Mouse (Mus musculus) kidney, embryonic 14.5 days (tissue): ENCODE measurements around the gene Snx32. TPM values are rescaled to one million over a fixed set of nuclear protein-coding genes. Genes with fewer than 3 reads are reported as not detected.

Source experiments
- ATAC-seq: fragments of 200-750 bp; cut with Nextera tagmentation; 2 replicates; pipeline ENCODE4 v1.8.0; 2017; ENCODE audit warnings: moderate number of reproducible peaks, mild to moderate bottlenecking, moderate TSS enrichment, moderate library complexity; ENCODE audit not compliant: low FRiP score, low TSS enrichment
- H3K27ac ChIP-seq: fragments of 300-500 bp; sonication (generic); 2 replicates; pipeline ENCODE4 v1.5.1; 2014; ENCODE audit warnings: low read depth, mild to moderate bottlenecking, low read length, moderate library complexity, mixed read lengths
- H3K27me3 ChIP-seq: fragments of 300-500 bp; sonication (generic); 2 replicates; pipeline ENCODE4 v1.6.1; 2014; ENCODE audit warnings: mild to moderate bottlenecking, low read length; ENCODE audit not compliant: control insufficient read depth, insufficient read depth
- H3K36me3 ChIP-seq: fragments of 300-500 bp; sonication (generic); 2 replicates; pipeline ENCODE4 v1.6.1; 2014; ENCODE audit warnings: low read length, mixed read lengths; ENCODE audit not compliant: control insufficient read depth, insufficient read depth
- H3K4me1 ChIP-seq: fragments of 300-500 bp; sonication (generic); 2 replicates; pipeline ENCODE4 v1.6.1; 2014; ENCODE audit warnings: low read length, mixed read lengths; ENCODE audit not compliant: control insufficient read depth, insufficient read depth
- H3K4me2 ChIP-seq: fragments of 300-500 bp; sonication (generic); replicated peaks from 2 replicates; pipeline ENCODE4 v1.6.1; 2014; ENCODE audit warnings: low read depth, mild to moderate bottlenecking, low read length
- H3K4me3 ChIP-seq: fragments of 300-500 bp; sonication (generic); 2 replicates; pipeline ENCODE4 v1.5.1; 2014; ENCODE audit warnings: mild to moderate bottlenecking, low read length
- H3K9ac ChIP-seq: fragments of 300-500 bp; sonication (generic); 2 replicates; pipeline ENCODE4 v1.6.1; 2014; ENCODE audit warnings: low read depth, mild to moderate bottlenecking, low read length, moderate library complexity
- H3K9me3 ChIP-seq: fragments of 300-500 bp; sonication (generic); 2 replicates; pipeline ENCODE4 v1.6.1; 2016; ENCODE audit warnings: low read length; ENCODE audit not compliant: control insufficient read depth
- WGBS: fragments of 180-500 bp; shearing (Covaris S2); extraction: QIAGEN DNeasy Blood & Tissue Kit; methylation state at CpG from one replicate; pipeline ENCODE4 v1.1.7; 2014; 5-methylcytosine and 5-hydroxymethylcytosine counted together
- polyA plus RNA-seq: library from polyadenylated mRNA; unstranded; fragments of >200 nt; fragmentation: Nextera tagmentation; extraction: Ambion mirVana; gene quantifications from 2 replicates; pipeline ENCODE4 v1.2.1, GENCODE M21; 2014

Gene Snx32
- polyA plus RNA-seq, 1 experiment from 2014 or later, result 6.5 TPM

GRCm38 (mm10) chr19:5486771-5487170 lies 23.6 kb downstream of the Snx32 start:
- Histone ChIP-seq H3K27me3 (no peaks in the 10 kb centered on the region), H3K27ac (no peak overlapping the region), H3K9ac (no peak overlapping the region), H3K4me2 (no peak overlapping the region), H3K9me3 (no peaks in the 10 kb centered on the region), H3K4me3 (no peak overlapping the region), H3K36me3 (peaks cover 44% of the 10 kb centered on the region), H3K4me1 (peaks cover 10% of the 10 kb centered on the region; the same call in 1 of the 2 replicates)
- 85% methylated on average over 4 of the region's 4 CpGs for WGBS
- ATAC-seq, result no peak

GRCm38 (mm10) chr19:5486286-5486685 lies 24.1 kb downstream of the Snx32 start:
- no peak for ATAC-seq
- Histone ChIP-seq H3K4me1 (peaks cover 9% of the 10 kb centered on the region; the same call in 1 of the 2 replicates), H3K4me2 (no peak overlapping the region), H3K27me3 (no peaks in the 10 kb centered on the region), H3K9me3 (no peaks in the 10 kb centered on the region), H3K27ac (no peak overlapping the region), H3K36me3 (peaks cover 48% of the 10 kb centered on the region), H3K9ac (no peak overlapping the region), H3K4me3 (no peak overlapping the region)
- 78% methylated on average over 8 of the region's 8 CpGs for WGBS

GRCm38 (mm10) chr19:5485821-5486220 lies 24.5 kb downstream of the Snx32 start:
- no peaks in the 10 kb centered on the region for H3K27me3 ChIP-seq
- H3K4me1 ChIP-seq, result peaks cover 9% of the 10 kb centered on the region; the same call in 1 of the 2 replicates
- WGBS, result 93% methylated on average over 7 of the region's 7 CpGs
- H3K9ac ChIP-seq, result no peak overlapping the region
- no peak overlapping the region for H3K4me3 ChIP-seq
- no peaks in the 10 kb centered on the region for H3K9me3 ChIP-seq
- no peak overlapping the region for H3K27ac ChIP-seq
- ATAC-seq, result no peak
- H3K36me3 ChIP-seq, result peaks cover 53% of the 10 kb centered on the region
- H3K4me2 ChIP-seq, result no peak overlapping the region

GRCm38 (mm10) chr19:5485371-5485770 lies 25.0 kb downstream of the Snx32 start:
- Histone ChIP-seq H3K27ac (no peak overlapping the region), H3K36me3 (peaks cover 58% of the 10 kb centered on the region), H3K4me3 (no peak overlapping the region), H3K4me1 (peaks cover 9% of the 10 kb centered on the region; the same call in 1 of the 2 replicates), H3K4me2 (no peak overlapping the region), H3K9me3 (no peaks in the 10 kb centered on the region), H3K9ac (no peak overlapping the region), H3K27me3 (no peaks in the 10 kb centered on the region)
- 93% methylated on average over 8 of the region's 8 CpGs for WGBS
- ATAC-seq, result no peak

GRCm38 (mm10) chr19:5484496-5484895 lies 25.8 kb downstream of the Snx32 start:
- no peak for ATAC-seq
- no peak overlapping the region for H3K4me2 ChIP-seq
- 87% methylated on average over 5 of the region's 5 CpGs for WGBS
- peaks cover 9% of the 10 kb centered on the region; the same call in 1 of the 2 replicates for H3K4me1 ChIP-seq
- no peak overlapping the region for H3K9ac ChIP-seq
- no peaks in the 10 kb centered on the region for H3K27me3 ChIP-seq
- H3K4me3 ChIP-seq, result no peak overlapping the region
- H3K27ac ChIP-seq, result no peak overlapping the region
- H3K9me3 ChIP-seq, result no peaks in the 10 kb centered on the region
- H3K36me3 ChIP-seq, result peaks cover 65% of the 10 kb centered on the region

GRCm38 (mm10) chr19:5483386-5484359 lies 26.7 kb downstream of the Snx32 start:
- peaks cover 9% of the 10 kb centered on the region; the same call in 1 of the 2 replicates for H3K4me1 ChIP-seq
- H3K27me3 ChIP-seq, result no peaks in the 10 kb centered on the region
- no peak overlapping the region for H3K9ac ChIP-seq
- H3K36me3 ChIP-seq, result peaks cover 73% of the 10 kb centered on the region
- H3K4me3 ChIP-seq, result no peak overlapping the region
- no peak for ATAC-seq
- H3K4me2 ChIP-seq, result no peak overlapping the region
- no peak overlapping the region for H3K27ac ChIP-seq
- 91% methylated on average over 19 of the region's 19 CpGs for WGBS
- no peaks in the 10 kb centered on the region for H3K9me3 ChIP-seq

GRCm38 (mm10) chr19:5481398-5481797 lies 28.9 kb downstream of the Snx32 start:
- 92% methylated on average over 10 of the region's 10 CpGs for WGBS

GRCm38 (mm10) chr19:5480016-5480415 lies 30.3 kb downstream of the Snx32 start:
- Histone ChIP-seq H3K9me3 (no peaks in the 10 kb centered on the region), H3K4me2 (no peak overlapping the region), H3K9ac (no peak overlapping the region), H3K36me3 (peaks cover 80% of the 10 kb centered on the region), H3K27me3 (no peaks in the 10 kb centered on the region), H3K4me1 (peaks cover 14% of the 10 kb centered on the region; the same call in 1 of the 2 replicates), H3K27ac (no peak overlapping the region), H3K4me3 (no peak overlapping the region)
- ATAC-seq, result no peak
- WGBS, result 79% methylated on average over 10 of the region's 10 CpGs

More at GRCm38 (mm10) chr19:5481398-5481797, 28.9 kb downstream of the Snx32 start:
- H3K4me2 ChIP-seq, result no peak overlapping the region
- H3K4me3 ChIP-seq, result no peak overlapping the region
- no peaks in the 10 kb centered on the region for H3K27me3 ChIP-seq
- H3K27ac ChIP-seq, result no peak overlapping the region
- H3K9ac ChIP-seq, result no peak overlapping the region
- H3K36me3 ChIP-seq, result peaks cover 91% of the 10 kb centered on the region
- H3K4me1 ChIP-seq, result 0 out of 2 replicates have a peak, but pooled peaks cover 4% of the 10 kb centered on the region
- H3K9me3 ChIP-seq, result no peaks in the 10 kb centered on the region
- no peak for ATAC-seq
